Mouse (Mus musculus) lung, postnatal 0 days (tissue): ENCODE measurements around the gene Scyl2.

ENCODE experiments used
- CTCF ChIP-seq: IDR thresholded peaks from 2 replicates; pipeline ENCODE4 v1.5.1; 2016; ENCODE audit warnings: antibody characterized with exemption, mild to moderate bottlenecking
- EP300 ChIP-seq: IDR thresholded peaks from 2 replicates; pipeline ENCODE4 v1.6.1; 2016; ENCODE audit warnings: antibody characterized with exemption, mild to moderate bottlenecking, control low read depth

- TF ChIP-seq CTCF (no peak), EP300 (no peak)
These were observed 9.3 kb upstream of the Scyl2 start for GRCm38 (mm10) chr10:89695194-89695911.
